Mouse (Mus musculus) MEL (cell line): ENCODE measurements around the gene Atp5b.

Source experiments
- CTCF ChIP-seq, 3 experiments: IDR thresholded peaks in 2 of 3; conservative IDR thresholded peaks in 1 of 3; 2 replicates each; pipeline ENCODE4 v1.5.1; 2011 to 2012; ENCODE audit warnings: low read length in 3 of 3, low read depth in 2 of 3, mild to moderate bottlenecking in 2 of 3, improper control_type of control experiment in 1 of 3, inconsistent platforms in 1 of 3, mixed read lengths in 1 of 3, moderate library complexity in 1 of 3; ENCODE audit not compliant: control insufficient read depth in 1 of 3, insufficient read depth in 1 of 3, poor library complexity in 1 of 3, severe bottlenecking in 1 of 3
- EP300 ChIP-seq, 2 experiments: IDR thresholded peaks; 2 replicates each; pipeline ENCODE4 v1.6.1; 2011; ENCODE audit warnings: improper control_type of control experiment in 2 of 2, low read length in 2 of 2, low read depth in 1 of 2, mild to moderate bottlenecking in 1 of 2
- GABPA ChIP-seq: IDR thresholded peaks from 2 replicates; pipeline ENCODE4 v1.6.1; 2012; ENCODE audit warnings: low read depth, mild to moderate bottlenecking, inconsistent platforms, low read length, improper control_type of control experiment, moderate library complexity
- GATA1 ChIP-seq: IDR thresholded peaks from 2 replicates; pipeline ENCODE4 v1.6.1; 2011; ENCODE audit warnings: low read depth, low read length, improper control_type of control experiment
- MAFK ChIP-seq: IDR thresholded peaks from 2 replicates; pipeline ENCODE4 v1.6.1; 2011; ENCODE audit warnings: low read depth, mild to moderate bottlenecking, low read length, improper control_type of control experiment, borderline replicate concordance
- MAZ ChIP-seq: IDR thresholded peaks from 2 replicates; pipeline ENCODE4 v1.6.1; 2012; ENCODE audit warnings: low read depth, mild to moderate bottlenecking, inconsistent platforms, low read length, improper control_type of control experiment
- POLR2A ChIP-seq, 2 experiments: IDR thresholded peaks; 2 replicates each; pipeline ENCODE4 v1.6.1; 2011 to 2012; ENCODE audit warnings: low read length in 2 of 2, mild to moderate bottlenecking in 2 of 2, control low read depth in 1 of 2, improper control_type of control experiment in 1 of 2, low read depth in 1 of 2, moderate library complexity in 1 of 2; ENCODE audit not compliant: control insufficient read depth in 1 of 2, insufficient read depth in 1 of 2, poor library complexity in 1 of 2

GRCm38 (mm10) chr10:128097587-128097971 is 14.5 kb downstream of the Atp5b start:
- TF ChIP-seq GATA1 (no peak), CTCF (IDR thresholded peaks at IDR 0.05 in 2 of 3, conservative IDR thresholded peaks at IDR 0.05 in 1 of 3; ENCODE audit: control insufficient read depth in 1 of 3, insufficient read depth in 1 of 3, low read depth in 2 of 3, low read length in 3 of 3, poor library complexity in 1 of 3, severe bottlenecking in 1 of 3) (no peak), POLR2A (IDR thresholded peaks at IDR 0.05; ENCODE audit: control insufficient read depth in 1 of 2, insufficient read depth in 1 of 2, low read depth in 1 of 2, low read length in 2 of 2, poor library complexity in 1 of 2) (no peak), MAZ (no peak), MAFK (no peak), GABPA (no peak), EP300 (IDR thresholded peaks at IDR 0.05; ENCODE audit: low read depth in 1 of 2, low read length in 2 of 2) (no peak)
